Mouse (Mus musculus): ENCODE data around the gene Tsc22d3. TPM values are rescaled to one million over a fixed set of nuclear protein-coding genes. Genes with fewer than 3 reads are reported as not detected.
"Not testable (repeated sequence)": the region's sequence is repeated elsewhere in the genome, so short reads cannot be mapped to it uniquely, and the experiment has no call there.

Tsc22d3 gene
- polyA plus RNA-seq, 1 experiment = 38.4 TPM

DNA sequence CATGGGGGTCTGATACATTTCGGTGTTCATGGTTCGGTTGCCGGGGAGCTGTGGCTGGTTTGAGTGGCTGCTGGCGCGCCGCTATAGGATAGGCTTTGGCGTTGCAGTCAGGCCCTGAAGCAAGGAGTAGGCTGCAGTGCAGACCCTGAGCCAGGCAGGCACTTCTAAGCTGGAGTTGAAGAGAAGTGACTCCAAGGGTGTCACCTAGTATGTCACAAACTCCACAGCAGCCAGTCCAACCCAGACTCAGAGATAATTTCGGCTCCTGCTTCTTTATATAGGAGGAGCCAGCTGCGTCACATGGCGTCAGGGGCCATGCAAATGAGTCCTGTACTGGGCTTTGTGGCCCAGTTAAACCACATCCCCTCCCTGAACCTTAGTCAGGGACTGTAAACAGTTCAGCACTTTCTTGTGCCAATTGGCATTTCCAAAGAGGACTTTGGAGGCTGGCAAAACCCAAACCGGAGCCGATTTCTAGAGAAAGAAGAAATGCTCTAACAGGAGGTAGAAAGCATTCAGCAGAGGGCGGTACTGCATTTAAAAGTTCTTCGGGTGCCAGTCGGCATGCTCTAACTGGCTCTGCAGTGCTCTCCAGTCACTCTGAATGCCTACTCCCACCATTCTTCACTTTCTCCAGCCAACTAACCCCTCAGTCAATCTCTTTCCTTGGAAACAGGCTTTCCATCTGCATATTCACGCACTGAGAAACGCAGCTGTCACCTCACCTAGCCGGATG, 57.4 kb downstream of the Tsc22d3 start:
- Histone ChIP-seq H3K27ac (replicated peaks; ENCODE audit: low read depth, low read length) (peak overlapping the region; percentile 96), H3K4me3 (ENCODE audit: insufficient read depth, low read depth, low read length) (peak overlapping the region; percentile 69), H3K4me1 (ENCODE audit: control insufficient read depth, insufficient read depth, insufficient read length, low read length) (peaks cover 6% of the 10 kb centered on the region; the same call in 1 of the 2 replicates)

DNA sequence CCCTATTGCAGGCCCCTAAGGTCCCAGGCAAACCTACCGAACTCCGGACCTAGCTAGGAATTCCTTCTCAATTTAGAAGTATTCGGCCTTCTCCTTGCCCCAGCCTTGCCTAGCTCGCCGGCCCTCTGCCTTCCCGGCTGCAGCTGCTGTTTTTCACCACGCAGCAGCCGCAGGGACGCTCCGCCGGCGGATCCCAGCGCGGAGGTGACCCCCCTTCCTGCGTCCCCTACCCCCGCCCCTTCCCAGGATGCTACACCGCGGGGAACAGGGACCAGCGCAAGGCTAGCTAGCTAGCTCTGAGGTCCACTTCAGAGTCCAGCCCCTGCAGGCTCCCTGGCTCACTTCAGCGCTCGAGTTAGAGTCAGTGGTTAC, 58.0 kb downstream of the Tsc22d3 start:
- Histone ChIP-seq H3K27ac (replicated peaks; ENCODE audit: low read depth, low read length) (peak overlapping the region; percentile 96), H3K4me3 (ENCODE audit: insufficient read depth, low read depth, low read length) (peak overlapping the region; percentile 69), H3K4me1 (ENCODE audit: control insufficient read depth, insufficient read depth, insufficient read length, low read length) (peaks cover 6% of the 10 kb centered on the region; the same call in 1 of the 2 replicates)

DNA sequence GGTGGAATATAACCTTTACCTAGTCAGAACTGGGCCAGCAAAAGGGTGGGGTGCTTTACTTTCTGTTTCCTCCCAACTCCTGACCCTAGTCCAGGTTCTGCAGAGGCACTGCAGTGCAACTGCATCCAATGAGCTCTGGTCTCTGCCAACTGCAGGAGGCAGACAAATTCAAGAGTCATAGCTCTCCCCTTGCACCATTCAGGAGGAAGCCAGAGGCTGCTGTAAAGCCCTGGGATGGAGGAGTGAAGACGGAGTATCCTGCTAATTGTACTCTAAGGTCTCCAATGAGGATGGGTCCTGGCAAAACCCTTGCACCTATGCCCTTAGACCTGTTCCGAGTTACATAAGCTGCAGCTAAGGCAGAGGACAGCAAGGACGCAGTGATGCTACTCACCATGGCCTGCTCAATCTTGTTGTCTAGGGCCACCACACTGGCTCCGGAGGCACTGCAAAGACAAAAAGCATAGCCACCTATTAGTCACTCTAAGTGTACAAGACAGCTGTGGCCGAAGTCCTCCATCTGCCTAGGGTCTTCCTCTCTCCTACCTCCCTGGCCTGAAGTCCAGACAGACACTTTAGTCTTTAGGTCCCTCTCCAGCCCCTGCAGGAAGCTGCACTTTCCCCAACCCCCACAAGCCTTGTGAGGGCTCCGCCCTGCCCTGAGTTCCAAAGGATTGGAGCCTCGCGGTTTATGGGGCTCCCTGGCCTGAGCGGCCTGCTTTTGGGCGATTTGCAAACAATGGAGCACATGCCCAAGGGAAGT, 58.6 kb downstream of the Tsc22d3 start:
- H3K4me3 ChIP-seq (ENCODE audit: insufficient read depth, low read depth, low read length) = peak overlapping the region; percentile 69
- H3K4me1 ChIP-seq (ENCODE audit: control insufficient read depth, insufficient read depth, insufficient read length, low read length) = peaks cover 6% of the 10 kb centered on the region; the same call in 1 of the 2 replicates
- peak overlapping the region; percentile 96 for H3K27ac ChIP-seq (replicated peaks; ENCODE audit: low read depth, low read length)

DNA sequence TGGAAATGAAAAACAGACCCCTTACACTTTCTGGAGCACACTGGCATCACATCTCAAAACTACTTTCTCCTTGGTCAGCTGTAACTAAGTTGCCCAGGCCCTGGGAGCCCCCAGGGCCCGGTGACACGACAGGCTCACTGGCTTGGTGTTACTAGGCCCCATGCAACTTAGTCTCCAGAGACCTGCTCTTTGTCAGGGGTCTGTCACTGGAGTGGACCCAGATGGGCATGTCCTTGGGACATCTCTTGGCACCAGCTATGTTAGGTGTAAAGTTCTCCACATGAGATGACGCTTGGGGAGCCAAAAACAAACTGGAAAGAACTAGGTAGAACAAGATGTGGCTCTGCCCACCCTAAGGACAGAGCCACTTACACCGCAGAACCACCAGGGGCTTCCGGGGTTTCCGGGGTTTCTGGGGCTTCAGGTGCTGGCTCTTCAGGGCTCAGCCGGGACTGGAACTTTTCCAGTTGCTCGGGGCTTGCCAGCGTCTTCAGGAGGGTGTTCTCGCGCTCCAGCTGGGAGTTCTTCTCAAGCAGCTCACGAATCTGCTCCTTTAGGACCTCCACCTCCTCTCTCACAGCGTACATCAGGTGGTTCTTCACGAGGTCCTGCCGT, 59.9 kb downstream of the Tsc22d3 start:
- peak overlapping the region; percentile 69 for H3K4me3 ChIP-seq (ENCODE audit: insufficient read depth, low read depth, low read length)
- H3K27ac ChIP-seq (replicated peaks; ENCODE audit: low read depth, low read length) = peak overlapping the region; percentile 96
- H3K4me1 ChIP-seq (ENCODE audit: control insufficient read depth, insufficient read depth, insufficient read length, low read length) = peaks cover 6% of the 10 kb centered on the region; the same call in 1 of the 2 replicates

DNA sequence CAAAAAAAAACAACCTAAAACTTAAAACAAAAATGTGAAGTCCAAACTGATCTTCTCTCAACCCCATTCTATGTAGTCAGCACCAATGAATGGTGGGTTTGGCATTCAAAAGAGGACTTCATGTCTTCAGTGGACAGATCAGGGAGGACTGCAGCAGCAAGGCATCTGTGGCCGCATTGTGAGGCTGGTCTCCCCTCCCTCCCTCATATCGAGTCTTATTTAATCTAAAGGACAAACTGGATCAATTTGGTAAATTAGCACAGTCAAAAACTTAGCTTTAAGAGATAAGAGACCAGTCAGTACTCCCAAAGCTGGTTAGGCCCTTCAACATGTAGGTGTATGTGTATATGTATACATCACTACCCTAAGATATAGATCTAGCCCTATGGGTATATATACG, 60.6 kb downstream of the Tsc22d3 start:
- not testable (repeated sequence) for H3K4me1 ChIP-seq (ENCODE audit: control insufficient read depth, insufficient read depth, insufficient read length, low read length); H3K27ac ChIP-seq (replicated peaks; ENCODE audit: low read depth, low read length); H3K4me3 ChIP-seq (ENCODE audit: insufficient read depth, low read depth, low read length)

DNA sequence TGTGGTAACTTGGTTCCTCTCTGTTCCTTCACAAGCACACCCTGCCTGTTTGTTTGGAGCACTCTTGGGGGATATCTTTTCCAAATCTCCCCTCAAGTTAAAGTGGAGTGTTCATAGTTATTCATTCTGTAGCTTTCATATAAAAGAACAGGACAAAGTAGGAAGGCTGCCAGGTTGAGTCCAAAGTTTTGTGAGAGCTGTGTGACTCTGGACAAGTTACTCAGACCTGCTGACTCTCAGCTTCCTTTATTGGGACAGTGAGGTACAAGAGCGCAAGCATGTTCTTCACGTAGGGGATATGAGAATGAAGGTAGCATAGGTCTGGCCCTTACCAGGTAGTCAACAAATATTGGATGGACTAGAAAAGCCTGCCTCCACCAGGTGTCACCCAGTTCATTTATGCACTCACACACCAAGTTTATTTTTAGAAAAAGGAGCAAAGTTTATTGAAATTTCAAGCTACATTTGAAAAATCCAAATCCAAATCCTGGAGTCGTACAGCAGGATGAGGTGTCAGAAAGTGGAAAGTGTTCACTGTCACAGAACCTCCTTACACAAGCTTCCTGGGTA, 61.3 kb downstream of the Tsc22d3 start:
- H3K4me3 ChIP-seq (ENCODE audit: insufficient read depth, low read depth, low read length) = no peak overlapping the region
- H3K4me1 ChIP-seq (ENCODE audit: control insufficient read depth, insufficient read depth, insufficient read length, low read length) = peaks cover 10% of the 10 kb centered on the region
- H3K27ac ChIP-seq (replicated peaks; ENCODE audit: low read depth, low read length) = peak overlapping the region; percentile 18; the same call in 1 of the 2 replicates

GRCm38 (mm10) chrX:140538649-140539048, 61.8 kb downstream of the Tsc22d3 start:
- peaks cover 10% of the 10 kb centered on the region for H3K4me1 ChIP-seq (ENCODE audit: control insufficient read depth, insufficient read depth, insufficient read length, low read length)
- 0 out of 2 replicates have a peak overlapping the region, but pooled peaks have one; percentile 18 for H3K27ac ChIP-seq (replicated peaks; ENCODE audit: low read depth, low read length)
- H3K4me3 ChIP-seq (ENCODE audit: insufficient read depth, low read depth, low read length) = no peak overlapping the region

DNA sequence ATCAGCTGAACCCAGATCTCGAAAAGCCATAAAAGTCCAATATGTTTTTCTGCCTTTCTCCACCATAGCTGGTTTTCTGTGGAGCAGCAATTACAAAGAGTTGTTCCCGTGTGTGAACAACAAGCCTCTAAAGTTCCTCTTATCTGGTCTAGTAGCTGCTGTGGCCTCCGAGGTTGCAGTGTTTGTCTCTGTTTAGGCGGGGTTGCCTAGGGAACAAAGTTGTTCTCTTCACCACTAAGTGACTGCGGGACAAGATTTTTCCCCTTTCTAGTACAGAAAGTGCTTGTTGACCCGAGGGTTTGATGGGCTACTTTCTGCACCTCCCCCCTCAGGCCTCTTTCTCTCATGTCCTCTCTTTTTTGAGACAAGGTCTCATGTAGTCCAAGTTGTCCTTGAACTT, 62.8 kb downstream of the Tsc22d3 start:
- peaks cover 10% of the 10 kb centered on the region for H3K4me1 ChIP-seq (ENCODE audit: control insufficient read depth, insufficient read depth, insufficient read length, low read length)
- H3K27ac ChIP-seq (replicated peaks; ENCODE audit: low read depth, low read length) = peak overlapping the region; percentile 77
- no peak overlapping the region for H3K4me3 ChIP-seq (ENCODE audit: insufficient read depth, low read depth, low read length)

GRCm38 (mm10) chrX:140535487-140535886, 65.0 kb downstream of the Tsc22d3 start:
- Histone ChIP-seq H3K4me3 (ENCODE audit: insufficient read depth, low read depth, low read length) (no peak overlapping the region), H3K27ac (replicated peaks; ENCODE audit: low read depth, low read length) (peak overlapping the region; percentile 30; the same call in 1 of the 2 replicates), H3K4me1 (ENCODE audit: control insufficient read depth, insufficient read depth, insufficient read length, low read length) (peaks cover 6% of the 10 kb centered on the region)

DNA sequence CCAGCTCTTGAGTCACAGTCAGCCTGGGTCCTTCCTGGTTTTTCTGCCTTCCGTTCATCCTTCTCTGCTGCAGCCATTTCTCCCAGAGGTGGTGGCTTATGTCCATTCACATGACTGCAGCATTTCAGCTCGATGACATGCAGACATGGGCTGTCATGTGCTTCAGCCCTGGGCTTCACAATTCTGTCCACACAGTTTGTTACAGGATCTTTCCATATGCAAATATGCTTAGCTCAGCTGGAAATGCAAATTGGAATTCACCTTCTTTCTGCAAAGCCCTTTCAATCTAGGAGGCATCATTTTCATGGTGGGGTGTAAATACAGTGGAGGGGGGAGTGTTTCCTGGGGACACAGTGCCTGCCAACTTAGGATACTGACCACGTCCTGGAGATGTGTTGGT, 66.2 kb downstream of the Tsc22d3 start:
- Histone ChIP-seq H3K4me3 (ENCODE audit: insufficient read depth, low read depth, low read length) (no peak overlapping the region), H3K4me1 (ENCODE audit: control insufficient read depth, insufficient read depth, insufficient read length, low read length) (peaks cover 8% of the 10 kb centered on the region), H3K27ac (replicated peaks; ENCODE audit: low read depth, low read length) (no peak overlapping the region)

GRCm38 (mm10) chrX:140532325-140532724, 68.1 kb downstream of the Tsc22d3 start:
- Histone ChIP-seq H3K27ac (replicated peaks; ENCODE audit: low read depth, low read length) (no peak overlapping the region), H3K4me1 (ENCODE audit: control insufficient read depth, insufficient read depth, insufficient read length, low read length) (peaks cover 12% of the 10 kb centered on the region), H3K4me3 (ENCODE audit: insufficient read depth, low read depth, low read length) (no peak overlapping the region)

- Histone ChIP-seq H3K4me3 (ENCODE audit: insufficient read depth, low read depth, low read length) (no peak overlapping the region), H3K4me1 (ENCODE audit: control insufficient read depth, insufficient read depth, insufficient read length, low read length) (peaks cover 12% of the 10 kb centered on the region), H3K27ac (replicated peaks; ENCODE audit: low read depth, low read length) (no peak overlapping the region)
Observed at GRCm38 (mm10) chrX:140531356-140531755, 69.1 kb downstream of the Tsc22d3 start.

DNA sequence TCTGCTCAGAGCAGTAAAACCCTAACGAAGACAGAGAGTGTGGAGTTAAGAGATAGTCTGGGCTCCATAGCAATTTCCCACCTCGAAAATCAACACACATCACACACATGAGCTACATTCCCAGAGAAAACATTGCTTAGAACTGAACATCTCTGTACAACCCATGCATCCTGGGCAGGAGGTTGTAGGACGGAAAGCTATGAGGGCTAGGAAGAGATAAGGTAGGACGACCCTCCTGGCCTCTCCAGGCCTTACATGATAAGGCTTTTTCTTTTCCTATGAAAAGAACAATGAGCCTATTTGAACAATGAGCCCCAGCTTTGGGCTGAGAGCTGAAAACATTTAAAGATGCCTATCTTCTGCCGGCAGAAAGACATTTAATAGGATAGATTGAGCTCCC, 69.8 kb downstream of the Tsc22d3 start:
- peaks cover 12% of the 10 kb centered on the region for H3K4me1 ChIP-seq (ENCODE audit: control insufficient read depth, insufficient read depth, insufficient read length, low read length)
- no peak overlapping the region for H3K27ac ChIP-seq (replicated peaks; ENCODE audit: low read depth, low read length)
- no peak overlapping the region for H3K4me3 ChIP-seq (ENCODE audit: insufficient read depth, low read depth, low read length)

DNA sequence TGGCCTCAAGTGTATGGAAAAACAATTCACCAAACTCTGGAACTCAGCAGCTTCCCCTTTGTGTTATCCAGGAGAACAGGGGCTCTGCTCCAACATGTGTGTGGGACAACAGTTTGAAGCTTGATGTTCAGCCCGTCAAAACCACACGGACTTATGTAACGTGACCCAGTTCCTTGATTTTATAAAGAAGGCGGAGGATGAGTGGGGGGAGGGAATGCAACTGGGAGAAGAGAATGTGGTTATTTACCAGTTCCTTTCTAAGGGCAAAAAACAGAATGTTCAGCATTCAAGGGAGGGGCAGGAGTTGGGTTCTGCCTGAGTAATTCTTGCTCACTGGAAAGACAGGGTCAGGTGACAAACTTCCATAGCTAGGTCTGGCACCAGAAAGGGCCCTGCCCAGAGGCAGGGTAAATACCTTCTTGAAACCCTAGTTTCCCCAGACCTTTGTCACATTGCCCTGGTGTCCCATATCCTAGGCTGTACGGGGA, 71.3 kb downstream of the Tsc22d3 start:
- no peak overlapping the region for H3K4me3 ChIP-seq (ENCODE audit: insufficient read depth, low read depth, low read length)
- H3K27ac ChIP-seq (replicated peaks; ENCODE audit: low read depth, low read length) = peak overlapping the region; percentile 77
- peaks cover 9% of the 10 kb centered on the region for H3K4me1 ChIP-seq (ENCODE audit: control insufficient read depth, insufficient read depth, insufficient read length, low read length)

GRCm38 (mm10) chrX:140527231-140527630, 73.2 kb downstream of the Tsc22d3 start:
- Histone ChIP-seq H3K27ac (replicated peaks; ENCODE audit: low read depth, low read length) (no peak overlapping the region), H3K4me1 (ENCODE audit: control insufficient read depth, insufficient read depth, insufficient read length, low read length) (peaks cover 9% of the 10 kb centered on the region), H3K4me3 (ENCODE audit: insufficient read depth, low read depth, low read length) (no peak overlapping the region)
